Mouse (Mus musculus) macrophage (primary cell): ENCODE measurements around the gene Pdzd2. TPM values are rescaled to one million over a fixed set of nuclear protein-coding genes. Genes with fewer than 3 reads are reported as not detected.

Source experiments
- H3K27ac ChIP-seq: fragments of 350-480 bp; formaldehyde crosslinking; 2 replicates; pipeline ENCODE4 v1.9.0; 2021
- H3K36me3 ChIP-seq: fragments of 350-480 bp; formaldehyde crosslinking; 2 replicates; pipeline ENCODE4 v1.9.0; 2021; ENCODE audit errors: inconsistent target
- H3K4me3 ChIP-seq: fragments of 350-480 bp; formaldehyde crosslinking; 2 replicates; pipeline ENCODE4 v1.9.0; 2021; ENCODE audit errors: inconsistent target
- H3K79me2 ChIP-seq: fragments of 350-480 bp; formaldehyde crosslinking; 2 replicates; pipeline ENCODE4 v1.9.0; 2021; ENCODE audit errors: inconsistent target
- WGBS: methylation state at CpG from one replicate; pipeline ENCODE4 v1.1.7; 2026; ENCODE audit warnings: inconsistent platforms; ENCODE audit not compliant: missing documents; 5-methylcytosine and 5-hydroxymethylcytosine counted together
- polyA plus RNA-seq: library from polyadenylated mRNA; stranded (reverse); fragments of 250-400 nt; gene quantifications from 3 replicates; pipeline ENCODE4 v1.2.4, GENCODE M21; 2018; ENCODE audit warnings: inconsistent platforms

Pdzd2 gene
- polyA plus RNA-seq, 1 experiment from 2014 or later = not detected

DNA sequence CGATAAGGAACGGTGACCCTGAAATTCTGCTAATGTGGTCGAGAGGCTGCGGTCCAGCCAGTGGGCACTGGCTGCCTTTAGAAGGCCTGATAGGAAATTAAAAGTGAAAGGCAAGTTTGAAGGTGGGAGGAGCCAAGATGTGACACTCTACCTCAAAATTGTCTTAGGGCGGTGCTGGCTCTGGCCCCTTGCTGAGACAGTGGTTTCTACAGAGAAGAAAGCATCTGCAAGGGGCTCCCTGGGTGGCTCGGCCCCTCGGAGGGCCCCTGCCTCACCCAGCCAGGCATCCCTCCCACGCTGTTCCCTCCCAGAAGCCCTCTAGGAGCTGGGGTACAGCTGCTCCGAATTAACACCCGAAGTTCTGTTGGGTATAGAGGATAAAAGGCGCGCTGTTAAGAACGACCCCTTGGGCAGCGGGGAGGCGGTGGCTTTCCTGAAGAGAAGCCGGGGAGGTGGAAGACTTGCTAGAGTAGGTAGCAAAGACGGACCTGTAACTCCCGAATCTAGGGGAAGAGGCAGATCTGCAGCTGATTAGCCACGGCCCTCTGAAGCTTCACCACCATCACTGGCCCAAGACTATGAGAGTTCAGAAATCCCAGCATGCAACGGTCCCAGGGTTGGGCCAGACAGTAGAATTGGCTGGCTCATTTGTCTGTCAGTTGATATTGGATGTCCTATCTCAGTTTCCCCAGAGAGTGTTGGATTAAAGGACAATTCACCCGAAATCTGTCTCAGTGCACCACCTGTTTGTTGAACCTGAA lies 71.8 kb downstream of the Pdzd2 start:
- H3K36me3 ChIP-seq = no peaks in the 10 kb centered on the region
- H3K27ac ChIP-seq = no peak overlapping the region
- H3K4me3 ChIP-seq = no peak overlapping the region; the same call in 1 of the 2 replicates
- 61% methylated on average over 21 of the region's 21 CpGs for WGBS
- no peaks in the 10 kb centered on the region for H3K79me2 ChIP-seq

DNA sequence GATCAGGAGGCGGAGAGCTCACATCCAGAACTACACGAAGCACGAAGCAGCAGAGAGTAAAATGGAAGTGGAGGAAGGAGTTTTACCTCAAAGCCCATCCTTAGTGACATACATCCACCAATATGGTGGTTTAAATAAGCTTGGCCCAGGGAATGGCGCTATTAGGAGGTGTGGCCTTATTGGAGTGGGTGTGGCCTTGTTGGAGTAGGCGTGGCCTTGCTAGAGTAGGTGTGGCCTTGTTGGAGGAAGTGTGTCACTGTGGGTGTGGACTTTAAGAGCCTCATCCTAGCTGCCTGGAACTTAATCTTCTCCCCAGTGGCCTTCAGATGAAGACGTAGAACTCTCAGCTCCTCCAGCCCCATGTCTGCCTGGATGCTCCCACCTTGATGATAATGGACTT lies 73.8 kb downstream of the Pdzd2 start:
- H3K36me3 ChIP-seq = no peaks in the 10 kb centered on the region
- no peak overlapping the region for H3K27ac ChIP-seq
- H3K4me3 ChIP-seq = no peak overlapping the region
- 84% methylated on average over 6 of the region's 6 CpGs for WGBS
- H3K79me2 ChIP-seq = no peaks in the 10 kb centered on the region

DNA sequence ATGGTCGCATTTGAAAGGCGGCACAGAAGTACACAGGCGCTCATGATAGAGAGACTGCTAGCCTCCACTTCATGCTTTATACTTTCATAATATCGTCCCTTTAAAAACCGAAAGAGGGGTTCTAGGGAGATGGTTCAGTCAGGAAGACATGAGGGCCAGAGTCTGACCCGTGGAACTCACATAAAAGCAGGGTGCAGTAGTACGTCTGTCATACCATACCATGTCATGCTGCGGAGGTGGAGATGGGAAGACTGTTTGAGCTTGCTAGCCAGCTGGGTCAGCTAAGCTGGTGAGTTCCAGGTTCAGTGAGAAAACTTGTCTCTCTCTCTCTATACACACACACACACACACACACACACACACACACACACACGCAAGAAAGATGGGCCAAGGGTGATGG lies 76.4 kb downstream of the Pdzd2 start:
- no peaks in the 10 kb centered on the region for H3K79me2 ChIP-seq
- WGBS = 92% methylated on average over 7 of the region's 9 CpGs
- no peak overlapping the region for H3K4me3 ChIP-seq
- H3K27ac ChIP-seq = no peak overlapping the region
- no peaks in the 10 kb centered on the region for H3K36me3 ChIP-seq

DNA sequence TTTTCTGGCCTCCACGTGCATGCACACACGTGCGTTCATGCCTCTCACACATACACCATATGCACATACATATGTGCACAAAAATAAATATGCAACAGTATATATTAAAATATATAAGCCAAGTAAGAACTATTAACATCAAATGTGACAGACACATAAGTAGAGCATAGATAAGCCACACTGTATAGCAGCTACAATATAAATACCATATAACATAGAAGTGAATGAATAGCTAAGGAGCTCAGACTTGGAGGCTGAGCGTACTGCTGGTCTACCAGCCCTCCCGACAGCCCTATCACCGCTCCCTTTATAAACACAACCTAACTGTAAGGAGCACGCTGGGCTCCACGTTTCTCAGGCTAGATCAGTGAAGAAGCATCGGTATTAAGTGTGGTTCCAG lies 79.4 kb downstream of the Pdzd2 start:
- Histone ChIP-seq H3K4me3 (no peak overlapping the region), H3K27ac (no peak overlapping the region), H3K36me3 (no peaks in the 10 kb centered on the region), H3K79me2 (no peaks in the 10 kb centered on the region)
- WGBS = 90% methylated on average over 8 of the region's 9 CpGs

DNA sequence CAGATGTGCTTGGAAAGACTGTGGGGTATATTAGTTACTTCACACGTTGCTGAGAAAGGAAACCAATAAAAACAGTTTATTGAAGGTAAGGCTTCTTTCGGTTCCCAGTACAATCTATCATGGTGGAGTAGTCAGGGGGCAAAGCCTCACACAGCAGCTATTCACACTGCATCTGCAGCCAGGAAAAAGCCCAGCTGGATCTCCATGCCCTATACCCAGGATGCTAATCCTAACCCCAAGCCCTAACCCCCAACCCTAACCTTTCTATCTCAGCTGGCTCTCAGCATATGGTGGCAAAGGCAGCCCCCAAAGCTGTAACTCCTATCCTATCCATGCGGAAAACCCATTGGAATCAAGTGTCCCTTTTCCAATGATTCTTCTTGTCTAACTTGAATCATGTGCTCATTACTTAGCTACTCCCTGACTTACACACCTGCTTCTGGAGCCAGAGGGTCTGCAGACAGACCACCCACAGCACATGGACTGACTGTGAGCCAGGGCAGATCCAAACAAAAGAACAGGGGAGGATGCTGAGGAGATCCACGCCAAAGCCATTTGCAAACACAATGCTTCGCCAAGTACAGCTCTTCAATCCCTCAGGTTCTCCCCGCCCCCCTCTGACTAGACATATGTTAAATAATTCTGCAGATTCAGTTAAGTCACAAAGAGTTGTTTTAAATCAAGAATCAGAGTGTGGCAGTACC lies 83.6 kb downstream of the Pdzd2 start:
- Histone ChIP-seq H3K27ac (no peak overlapping the region), H3K4me3 (no peak overlapping the region), H3K36me3 (no peaks in the 10 kb centered on the region), H3K79me2 (no peaks in the 10 kb centered on the region)
- WGBS = 90% methylated on average over 6 of the region's 6 CpGs

DNA sequence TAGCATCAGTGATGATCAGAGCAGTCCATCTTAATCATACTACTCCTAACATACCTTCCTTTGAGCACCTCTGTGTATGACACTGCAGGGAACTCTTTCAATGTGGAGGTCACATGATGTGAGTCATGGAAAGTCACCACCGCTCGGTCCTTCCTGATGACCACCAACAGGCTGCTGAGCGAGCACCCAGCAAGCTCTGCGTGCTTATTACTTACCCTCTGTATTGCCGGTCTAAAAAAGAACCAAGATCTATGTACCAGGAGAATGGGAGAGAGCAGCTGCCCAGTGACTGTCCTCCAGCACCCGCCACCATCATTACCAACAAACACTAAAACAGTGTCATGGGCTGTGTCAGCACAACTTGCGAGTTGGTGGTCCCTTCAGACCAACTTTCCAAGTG lies 84.4 kb downstream of the Pdzd2 start:
- 92% methylated on average over 7 of the region's 7 CpGs for WGBS
- Histone ChIP-seq H3K27ac (no peak overlapping the region), H3K4me3 (no peak overlapping the region), H3K79me2 (no peaks in the 10 kb centered on the region), H3K36me3 (no peaks in the 10 kb centered on the region)

DNA sequence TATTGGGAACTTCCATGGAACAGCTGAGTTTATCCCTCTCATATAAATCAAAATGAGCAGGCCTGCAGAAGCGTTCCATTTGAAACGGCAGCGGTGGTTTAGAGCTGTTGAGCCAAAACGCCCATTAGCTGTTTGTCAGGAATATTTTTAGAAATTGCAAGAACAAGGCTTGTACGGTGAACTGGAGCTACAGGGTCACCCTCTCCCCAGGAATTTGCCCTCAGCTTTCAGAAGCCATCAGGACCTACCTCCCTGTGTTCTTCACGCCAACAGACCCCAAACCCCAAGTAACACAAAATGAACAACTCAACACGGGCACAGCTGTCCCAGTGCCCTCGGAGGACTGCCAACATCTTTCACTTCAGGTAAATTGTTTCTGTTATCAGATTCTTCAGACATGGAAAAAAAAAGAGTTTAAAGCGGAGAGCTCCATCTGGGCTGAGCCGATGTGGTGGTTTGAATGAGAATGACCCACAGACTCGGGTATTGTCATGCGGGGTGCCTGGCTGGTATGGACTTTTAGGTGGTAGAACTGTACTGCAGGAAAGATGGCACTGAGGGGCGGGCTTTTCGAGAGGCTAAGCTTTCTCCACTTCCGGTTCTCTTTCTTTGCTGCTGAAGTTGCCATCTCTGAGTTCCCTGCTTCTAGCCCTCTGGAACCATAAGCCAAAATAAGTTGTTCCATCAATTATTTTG lies 87.2 kb downstream of the Pdzd2 start:
- 91% methylated on average over 15 of the region's 15 CpGs for WGBS
- no peak overlapping the region for H3K27ac ChIP-seq
- H3K79me2 ChIP-seq = no peaks in the 10 kb centered on the region
- no peak overlapping the region for H3K4me3 ChIP-seq
- H3K36me3 ChIP-seq = no peaks in the 10 kb centered on the region

DNA sequence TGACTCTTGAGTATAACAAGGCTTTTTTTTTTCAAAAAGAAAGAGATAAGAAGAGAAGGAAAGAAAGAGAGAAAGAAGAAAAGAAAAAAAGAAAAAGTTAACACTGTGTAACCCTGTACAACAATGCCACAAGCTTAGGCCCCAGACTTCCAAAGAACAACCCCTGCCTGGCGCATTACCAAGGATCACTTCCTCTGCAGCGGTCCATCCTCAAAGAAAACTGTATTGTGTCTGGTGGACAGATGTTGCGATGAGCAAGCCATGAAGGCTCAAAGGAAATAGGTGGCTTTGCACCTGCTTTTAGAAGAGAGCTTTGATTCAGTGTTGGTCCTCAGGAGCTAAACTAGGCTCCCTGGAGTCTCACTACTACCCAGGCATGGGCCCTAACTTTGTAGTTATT lies 89.5 kb downstream of the Pdzd2 start:
- 64% methylated on average over 3 of the region's 3 CpGs for WGBS
- H3K27ac ChIP-seq = no peak overlapping the region
- no peaks in the 10 kb centered on the region for H3K36me3 ChIP-seq
- no peak overlapping the region for H3K4me3 ChIP-seq
- no peaks in the 10 kb centered on the region for H3K79me2 ChIP-seq

DNA sequence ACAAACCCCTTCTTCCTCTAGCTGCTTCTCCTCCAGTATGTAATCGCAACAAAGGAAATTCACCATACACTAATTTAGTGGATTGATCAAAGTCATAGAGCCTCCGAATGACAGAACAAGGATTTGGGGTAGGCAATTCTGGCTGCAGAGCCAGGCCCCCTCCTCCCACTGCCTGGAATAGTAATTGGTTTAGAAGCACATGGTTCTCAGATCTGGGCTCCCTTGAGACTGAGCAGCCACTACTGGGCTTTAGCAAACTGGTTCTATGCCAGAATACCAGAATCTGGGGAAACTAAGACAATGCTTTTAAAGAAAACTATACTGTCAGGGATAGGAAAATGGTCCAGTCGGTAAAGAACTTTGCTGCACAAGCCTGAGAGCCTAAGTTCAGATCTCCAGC lies 90.0 kb downstream of the Pdzd2 start:
- H3K27ac ChIP-seq = no peak overlapping the region
- no peak overlapping the region for H3K4me3 ChIP-seq
- 94% methylated on average over 3 of the region's 3 CpGs for WGBS
- no peaks in the 10 kb centered on the region for H3K79me2 ChIP-seq
- H3K36me3 ChIP-seq = no peaks in the 10 kb centered on the region

DNA sequence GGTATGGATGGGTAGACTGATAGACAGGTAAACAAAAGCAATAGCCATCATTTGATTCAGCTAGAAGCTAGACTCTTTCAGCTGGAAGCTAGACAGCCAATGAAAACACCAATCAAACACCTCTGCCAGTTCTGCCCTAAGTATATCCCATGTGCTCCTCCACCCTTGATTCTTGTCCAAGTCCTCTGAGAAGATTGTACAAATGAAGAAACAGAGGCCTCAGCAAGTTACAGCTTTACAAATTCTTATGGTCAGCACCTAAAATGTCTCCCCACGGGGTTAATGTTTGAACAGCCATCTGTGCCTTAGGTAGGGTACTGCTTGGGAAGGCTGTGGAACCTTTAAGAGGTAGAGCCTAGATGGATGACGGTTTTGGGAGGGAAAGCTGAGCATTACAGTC lies 90.6 kb downstream of the Pdzd2 start:
- Histone ChIP-seq H3K36me3 (no peaks in the 10 kb centered on the region), H3K79me2 (no peaks in the 10 kb centered on the region), H3K27ac (no peak overlapping the region), H3K4me3 (no peak overlapping the region)
- 93% methylated on average over 2 of the region's 2 CpGs for WGBS

DNA sequence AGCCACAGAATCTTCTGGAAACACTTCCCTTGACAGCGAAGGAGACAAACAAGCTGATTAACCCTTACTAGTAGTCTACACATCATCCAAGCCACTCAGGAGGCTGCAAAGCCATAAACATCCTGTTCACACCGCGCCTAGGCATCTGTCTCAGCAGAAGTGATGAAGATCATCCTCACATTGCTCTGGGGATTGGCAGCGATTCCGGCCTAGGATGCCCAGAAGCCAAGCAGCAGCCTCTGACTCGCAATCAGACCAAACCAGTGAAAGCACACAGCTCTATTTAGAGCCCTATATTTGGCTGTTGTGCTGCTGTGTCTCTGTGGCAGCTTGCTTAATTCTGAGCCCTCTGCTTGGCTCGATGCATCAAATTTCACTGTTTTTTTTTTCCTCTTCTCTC lies 99.0 kb downstream of the Pdzd2 start:
- 85% methylated on average over 7 of the region's 7 CpGs for WGBS
- H3K79me2 ChIP-seq = no peaks in the 10 kb centered on the region

DNA sequence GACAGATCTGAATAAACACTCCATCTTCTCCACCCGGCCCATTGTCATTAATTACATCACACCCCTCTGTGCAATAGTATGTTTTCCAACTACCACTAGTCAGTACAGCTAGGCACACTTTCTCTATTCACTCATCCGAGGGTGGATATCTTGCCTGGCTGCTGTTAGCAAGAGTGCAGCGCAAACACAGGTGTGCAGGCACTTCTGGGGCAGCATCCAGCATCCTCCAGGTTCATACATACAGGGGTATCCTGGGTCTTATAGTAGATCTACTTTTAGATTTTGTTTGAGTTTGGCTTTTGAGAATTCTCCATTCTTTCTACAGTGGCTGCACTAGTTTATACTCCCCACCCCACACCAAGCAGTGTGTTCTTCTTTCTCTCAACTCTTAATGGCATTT lies 99.9 kb downstream of the Pdzd2 start:
- Histone ChIP-seq H3K4me3 (no peak overlapping the region), H3K36me3 (no peaks in the 10 kb centered on the region), H3K27ac (no peak overlapping the region), H3K79me2 (no peaks in the 10 kb centered on the region)
- 93% methylated on average over 3 of the region's 3 CpGs for WGBS

More for the DNA sequence above, 99.0 kb downstream of the Pdzd2 start:
- H3K27ac ChIP-seq = no peak overlapping the region
- no peak overlapping the region for H3K4me3 ChIP-seq
- no peaks in the 10 kb centered on the region for H3K36me3 ChIP-seq

DNA sequence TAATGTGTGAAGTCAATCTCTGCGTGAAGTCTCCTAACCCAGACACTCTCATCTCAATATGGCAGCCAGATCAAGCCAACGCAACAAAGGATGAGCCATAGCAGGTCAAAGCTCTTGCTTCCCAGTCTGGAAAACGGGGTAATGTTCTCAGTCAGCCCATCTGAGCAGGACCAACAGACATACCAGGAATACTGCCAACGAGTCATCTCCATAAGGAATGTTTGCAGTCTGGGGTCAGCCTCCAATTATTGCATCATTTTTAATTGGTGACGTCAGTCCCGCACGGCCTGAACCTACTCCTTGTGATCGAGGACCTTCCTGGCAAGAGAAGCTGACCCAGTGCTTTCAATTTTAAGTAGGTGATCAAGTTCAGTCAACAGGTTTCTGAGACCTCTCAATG lies 100.5 kb downstream of the Pdzd2 start:
- Histone ChIP-seq H3K36me3 (no peaks in the 10 kb centered on the region), H3K79me2 (no peaks in the 10 kb centered on the region), H3K27ac (no peak overlapping the region), H3K4me3 (no peak overlapping the region)
- WGBS = 95% methylated on average over 8 of the region's 8 CpGs

DNA sequence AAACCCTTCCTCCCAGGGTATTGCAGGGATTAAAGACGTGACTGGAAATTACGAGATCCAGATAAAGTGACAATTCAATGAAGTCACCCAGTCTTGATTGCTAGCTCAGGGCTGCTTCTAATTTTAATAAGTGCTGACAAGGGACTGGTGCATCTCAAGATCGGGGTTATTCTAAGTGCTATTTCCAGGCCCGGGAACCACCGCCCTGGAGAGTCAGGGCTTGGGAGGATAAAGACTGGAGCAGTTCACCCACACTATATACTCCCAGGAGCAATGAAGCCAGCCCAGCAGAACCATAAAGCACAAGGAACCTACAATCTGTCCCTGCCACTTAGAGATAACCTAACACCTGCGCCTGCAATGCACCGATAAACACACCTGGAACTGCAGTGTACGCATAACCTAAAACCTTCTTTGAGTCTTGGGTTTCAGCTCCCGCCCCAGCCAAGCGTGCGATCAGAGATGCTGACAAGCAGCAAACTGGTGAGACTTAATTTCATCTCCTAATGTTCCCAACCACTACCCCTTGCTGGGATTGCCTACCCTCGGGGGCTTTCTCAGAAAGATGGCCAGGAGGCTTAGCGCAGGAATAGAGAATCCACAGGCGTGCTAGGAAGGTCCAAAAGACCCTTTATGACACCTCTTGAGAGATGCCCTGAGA lies 101.2 kb downstream of the Pdzd2 start:
- H3K27ac ChIP-seq = no peak overlapping the region
- WGBS = 93% methylated on average over 14 of the region's 14 CpGs
- H3K79me2 ChIP-seq = no peaks in the 10 kb centered on the region
- H3K4me3 ChIP-seq = no peak overlapping the region
- no peaks in the 10 kb centered on the region for H3K36me3 ChIP-seq

DNA sequence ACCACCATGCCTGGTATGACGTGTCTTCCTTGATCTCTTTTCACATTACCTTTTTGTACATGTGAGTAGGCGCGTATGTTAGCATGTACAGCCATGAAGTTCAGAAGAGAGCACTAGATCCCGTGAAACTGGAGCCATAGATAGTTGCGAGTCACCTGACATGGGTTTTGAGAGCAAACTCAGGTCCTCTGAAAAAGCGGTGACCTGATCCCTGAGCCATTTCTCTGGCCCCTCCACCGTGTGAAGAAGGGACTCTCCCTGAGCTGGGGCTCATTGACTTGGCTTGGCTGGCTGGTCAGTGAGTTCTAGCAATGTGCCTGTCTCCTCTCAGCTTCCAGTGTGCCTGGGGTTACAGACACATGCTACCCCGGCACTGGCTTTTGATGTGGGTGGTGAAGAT lies 102.2 kb downstream of the Pdzd2 start:
- no peak overlapping the region for H3K4me3 ChIP-seq
- 93% methylated on average over 8 of the region's 8 CpGs for WGBS
- no peaks in the 10 kb centered on the region for H3K79me2 ChIP-seq
- no peak overlapping the region for H3K27ac ChIP-seq
- no peaks in the 10 kb centered on the region for H3K36me3 ChIP-seq
